Mouse (Mus musculus) myocyte (in vitro differentiated cells): ENCODE data around the gene Camta1.

Source experiments
- MAX ChIP-seq: IDR thresholded peaks from one replicate; pipeline ENCODE4 v1.6.1; 2011; ENCODE audit warnings: low read depth, mild to moderate bottlenecking, control low read depth
- MYOD1 ChIP-seq, 3 experiments: IDR thresholded peaks; one replicate each; pipeline ENCODE4 v1.6.1; 2011; ENCODE audit warnings: control low read depth in 2 of 3, low read depth in 2 of 3, mild to moderate bottlenecking in 2 of 3, moderate library complexity in 1 of 3; ENCODE audit not compliant: insufficient read length in 2 of 3, control insufficient read depth in 1 of 3
- MYOG ChIP-seq, 3 experiments: IDR thresholded peaks; one replicate each; pipeline ENCODE4 v1.6.1; 2011; ENCODE audit warnings: control low read depth in 2 of 3, low read depth in 2 of 3, mild to moderate bottlenecking in 2 of 3; ENCODE audit not compliant: insufficient read length in 2 of 3, control insufficient read depth in 1 of 3, insufficient read depth in 1 of 3
- POLR2A ChIP-seq: IDR thresholded peaks from one replicate; pipeline ENCODE4 v1.6.1; 2011; ENCODE audit warnings: low read depth, mild to moderate bottlenecking, control low read depth, moderate library complexity; ENCODE audit not compliant: insufficient read length
- POLR2AphosphoS2 ChIP-seq: IDR thresholded peaks from one replicate; pipeline ENCODE4 v1.6.1; 2011; ENCODE audit warnings: low read depth, control low read depth; ENCODE audit not compliant: insufficient read length
- USF1 ChIP-seq: IDR thresholded peaks from one replicate; pipeline ENCODE4 v1.6.1; 2011; ENCODE audit warnings: low read depth, mild to moderate bottlenecking, control low read depth, moderate library complexity

DNA sequence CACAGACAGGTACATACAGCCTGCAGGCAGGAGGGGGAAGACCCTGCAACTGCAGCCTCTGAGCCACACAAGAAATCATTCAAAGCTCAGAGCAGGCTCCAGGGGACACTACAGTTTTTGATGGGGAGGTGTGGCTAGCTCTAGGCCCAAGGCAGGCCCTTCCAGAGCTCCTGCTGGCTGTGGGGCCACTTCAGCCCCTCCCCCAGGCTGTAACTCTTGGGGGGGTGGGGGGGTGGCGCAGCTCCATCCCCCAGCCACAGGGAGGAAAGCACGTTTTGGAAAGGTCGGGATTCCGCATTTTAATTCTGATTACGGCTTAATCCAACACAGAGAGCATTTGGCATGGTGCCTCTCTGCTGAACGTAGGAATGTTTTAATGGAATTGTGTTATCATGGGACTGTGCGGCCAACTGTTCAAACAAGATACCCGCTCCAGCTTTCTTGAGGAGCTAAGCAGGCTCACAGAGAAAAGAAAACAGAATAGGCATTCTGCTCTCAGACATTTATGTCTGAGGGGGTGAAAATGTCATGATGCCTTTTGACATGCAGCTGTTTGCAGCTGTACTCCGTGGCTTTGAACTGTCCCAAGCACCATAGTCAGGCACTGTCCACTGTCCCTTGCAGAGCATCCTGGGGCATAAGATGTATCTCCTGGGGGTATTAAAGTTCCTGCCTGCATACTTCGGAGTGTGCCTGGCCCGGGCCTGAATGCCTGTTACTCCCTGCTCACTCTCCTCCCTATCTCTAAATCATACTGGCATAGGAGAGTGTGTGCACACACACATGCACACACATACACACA is 344.5 kb downstream of the Camta1 start:
- TF ChIP-seq MYOD1 (IDR thresholded peaks at IDR 0.05; ENCODE audit: control insufficient read depth in 1 of 3, insufficient read length in 2 of 3, low read depth in 2 of 3) (no peak), POLR2AphosphoS2 (no peak), POLR2A (no peak), USF1 (no peak), MYOG (IDR thresholded peaks at IDR 0.05; ENCODE audit: control insufficient read depth in 1 of 3, insufficient read depth in 1 of 3, insufficient read length in 2 of 3, low read depth in 2 of 3) (no peak), MAX (no peak)
